Mouse (Mus musculus) forebrain, embryonic 16.5 days (tissue): Measurements from ENCODE around the gene Sirt7. TPM values are rescaled to one million over a fixed set of nuclear protein-coding genes. Genes with fewer than 3 reads are reported as not detected.

Source experiments
- ATAC-seq: fragments of 200-750 bp; cut with Nextera tagmentation; 2 replicates; pipeline ENCODE4 v1.8.0; 2017; ENCODE audit warnings: mild to moderate bottlenecking, moderate library complexity
- H3K27ac ChIP-seq: fragments of 300-500 bp; sonication (generic); 2 replicates; pipeline ENCODE4 v1.5.1; 2014; ENCODE audit warnings: low read length, control low read depth
- H3K27me3 ChIP-seq: fragments of 300-500 bp; sonication (generic); replicated peaks from 2 replicates; pipeline ENCODE4 v1.6.1; 2014; ENCODE audit warnings: low read length; ENCODE audit not compliant: control insufficient read depth, insufficient read depth
- H3K36me3 ChIP-seq: fragments of 300-500 bp; sonication (generic); 2 replicates; pipeline ENCODE4 v1.6.1; 2014; ENCODE audit not compliant: control insufficient read depth, insufficient read depth
- H3K4me1 ChIP-seq: fragments of 300-500 bp; sonication (generic); replicated peaks from 2 replicates; pipeline ENCODE4 v1.6.1; 2014; ENCODE audit warnings: low read length; ENCODE audit not compliant: control insufficient read depth, insufficient read depth
- H3K4me2 ChIP-seq: fragments of 300-500 bp; sonication (generic); 2 replicates; pipeline ENCODE4 v1.6.1; 2014; ENCODE audit warnings: mild to moderate bottlenecking, low read length, control low read depth
- H3K4me3 ChIP-seq: fragments of 300-500 bp; sonication (generic); replicated peaks from 2 replicates; pipeline ENCODE4 v1.5.1; 2014; ENCODE audit warnings: mild to moderate bottlenecking, low read length, control low read depth
- H3K9ac ChIP-seq: fragments of 300-500 bp; sonication (generic); replicated peaks from 2 replicates; pipeline ENCODE4 v1.6.1; 2014; ENCODE audit warnings: low read depth, low read length, control low read depth
- H3K9me3 ChIP-seq: fragments of 300-500 bp; sonication (generic); 2 replicates; pipeline ENCODE4 v1.6.1; 2016; ENCODE audit warnings: low read length; ENCODE audit not compliant: control insufficient read depth
- WGBS: fragments of 180-500 bp; shearing (Covaris S2); extraction: QIAGEN DNeasy Blood & Tissue Kit; methylation state at CpG from one replicate; pipeline ENCODE4 v1.1.7; 2014; 5-methylcytosine and 5-hydroxymethylcytosine counted together
- polyA plus RNA-seq: library from polyadenylated mRNA; unstranded; fragments of >200 nt; fragmentation: Nextera tagmentation; extraction: Ambion mirVana; gene quantifications from 2 replicates; pipeline ENCODE4 v1.2.1, GENCODE M21; 2015

The Sirt7 gene
- polyA plus RNA-seq, 1 experiment from 2014 or later: 50.2 TPM

GRCm38 (mm10) chr11:120581490-120582267, 43.4 kb downstream of the Sirt7 start, which contains the start of gene Arhgdia:
Arhgdia (minus strand) TSS chr11:120581624.
- Histone ChIP-seq H3K4me1 (peaks cover 18% of the 10 kb centered on the region), H3K36me3 (peaks cover 24% of the 10 kb centered on the region; the same call in 1 of the 2 replicates), H3K4me2 (peak within 1 kb of the TSS; percentile 98), H3K9me3 (no peaks in the 10 kb centered on the region), H3K4me3 (peak within 1 kb of the TSS; percentile 89), H3K9ac (peak within 1 kb of the TSS; percentile 85), H3K27me3 (no peaks in the 10 kb centered on the region), H3K27ac (peak within 1 kb of the TSS; percentile 88)
- 4% methylated on average over 64 of the region's 75 CpGs for WGBS
- ATAC-seq: peak; percentile 70

GRCm38 (mm10) chr11:120580871-120581331, 44.1 kb downstream of the Sirt7 start:
- under 1% methylated on average over 42 of the region's 44 CpGs for WGBS

GRCm38 (mm10) chr11:120580190-120580589, 44.9 kb downstream of the Sirt7 start:
- no peaks in the 10 kb centered on the region for H3K27me3 ChIP-seq
- WGBS: 63% methylated on average over 7 of the region's 7 CpGs
- peak overlapping the region; percentile 88 for H3K27ac ChIP-seq
- peaks cover 18% of the 10 kb centered on the region for H3K4me1 ChIP-seq
- peak overlapping the region; percentile 89 for H3K4me3 ChIP-seq
- H3K36me3 ChIP-seq: peaks cover 18% of the 10 kb centered on the region; the same call in 1 of the 2 replicates
- ATAC-seq: no peak
- H3K4me2 ChIP-seq: peak overlapping the region; percentile 98
- H3K9me3 ChIP-seq: no peaks in the 10 kb centered on the region
- H3K9ac ChIP-seq: peak overlapping the region; percentile 85

More at GRCm38 (mm10) chr11:120580871-120581331, 44.1 kb downstream of the Sirt7 start:
- peak overlapping the region; percentile 85 for H3K9ac ChIP-seq
- peaks cover 22% of the 10 kb centered on the region; the same call in 1 of the 2 replicates for H3K36me3 ChIP-seq
- peaks cover 18% of the 10 kb centered on the region for H3K4me1 ChIP-seq
- no peaks in the 10 kb centered on the region for H3K27me3 ChIP-seq
- no peaks in the 10 kb centered on the region for H3K9me3 ChIP-seq
- H3K4me3 ChIP-seq: peak overlapping the region; percentile 89
- H3K4me2 ChIP-seq: peak overlapping the region; percentile 98
- H3K27ac ChIP-seq: peak overlapping the region; percentile 88
- peak; percentile 41 for ATAC-seq

GRCm38 (mm10) chr11:120579316-120580107, 45.5 kb downstream of the Sirt7 start:
- ATAC-seq: no peak
- peak overlapping the region; percentile 98 for H3K4me2 ChIP-seq
- H3K27me3 ChIP-seq: no peaks in the 10 kb centered on the region
- H3K4me3 ChIP-seq: peak overlapping the region; percentile 89
- peak overlapping the region; percentile 88 for H3K27ac ChIP-seq
- peaks cover 18% of the 10 kb centered on the region for H3K4me1 ChIP-seq
- peak overlapping the region; percentile 85 for H3K9ac ChIP-seq
- 63% methylated on average over 15 of the region's 15 CpGs for WGBS
- H3K9me3 ChIP-seq: no peaks in the 10 kb centered on the region
- H3K36me3 ChIP-seq: peaks cover 15% of the 10 kb centered on the region; the same call in 1 of the 2 replicates

GRCm38 (mm10) chr11:120578694-120579243, 46.3 kb downstream of the Sirt7 start:
- Histone ChIP-seq H3K27me3 (no peaks in the 10 kb centered on the region), H3K4me3 (no peak overlapping the region), H3K9ac (no peak overlapping the region), H3K27ac (no peak overlapping the region), H3K36me3 (peaks cover 15% of the 10 kb centered on the region; the same call in 1 of the 2 replicates), H3K9me3 (no peaks in the 10 kb centered on the region), H3K4me2 (no peak overlapping the region), H3K4me1 (peaks cover 26% of the 10 kb centered on the region)
- ATAC-seq: no peak
- 88% methylated on average over 11 of the region's 11 CpGs for WGBS

GRCm38 (mm10) chr11:120578024-120578693, 46.9 kb downstream of the Sirt7 start:
- Histone ChIP-seq H3K9ac (no peak overlapping the region), H3K4me1 (peaks cover 26% of the 10 kb centered on the region), H3K27ac (no peak overlapping the region), H3K36me3 (peaks cover 15% of the 10 kb centered on the region; the same call in 1 of the 2 replicates), H3K9me3 (no peaks in the 10 kb centered on the region), H3K4me3 (no peak overlapping the region), H3K4me2 (no peak overlapping the region), H3K27me3 (no peaks in the 10 kb centered on the region)
- no peak for ATAC-seq
- WGBS: 87% methylated on average over 10 of the region's 10 CpGs

GRCm38 (mm10) chr11:120577211-120578023, 47.6 kb downstream of the Sirt7 start:
- H3K4me1 ChIP-seq: peaks cover 26% of the 10 kb centered on the region
- H3K9ac ChIP-seq: no peak overlapping the region
- no peak for ATAC-seq

GRCm38 (mm10) chr11:120576365-120576981, 48.6 kb downstream of the Sirt7 start:
- Histone ChIP-seq H3K27ac (no peak overlapping the region), H3K4me2 (no peak overlapping the region), H3K4me3 (no peak overlapping the region), H3K36me3 (peaks cover 15% of the 10 kb centered on the region; the same call in 1 of the 2 replicates), H3K9me3 (no peaks in the 10 kb centered on the region), H3K9ac (no peak overlapping the region), H3K27me3 (no peaks in the 10 kb centered on the region), H3K4me1 (peaks cover 26% of the 10 kb centered on the region)
- no peak for ATAC-seq
- 89% methylated on average over 3 of the region's 3 CpGs for WGBS

More at GRCm38 (mm10) chr11:120577211-120578023, 47.6 kb downstream of the Sirt7 start:
- H3K4me2 ChIP-seq: no peak overlapping the region
- H3K9me3 ChIP-seq: no peaks in the 10 kb centered on the region
- H3K36me3 ChIP-seq: peaks cover 15% of the 10 kb centered on the region; the same call in 1 of the 2 replicates
- no peaks in the 10 kb centered on the region for H3K27me3 ChIP-seq
- WGBS: 82% methylated on average over 7 of the region's 7 CpGs
- no peak overlapping the region for H3K27ac ChIP-seq
- no peak overlapping the region for H3K4me3 ChIP-seq
